7 mouse cellular contexts compared by ENCODE assay signal in genomic region chr2:173702096-173702866, GRCm38 (mm10). TPM values are rescaled to one million over a fixed set of nuclear protein-coding genes. Genes with fewer than 3 reads are reported as not detected.
DNase-seq lines count a peak whose midpoint lies in the region; ATAC-seq and TF ChIP-seq lines count a peak whose summit lies in the region.

No protein-coding gene starts in this region.

- 0 out of 2 replicates have a peak overlapping the region, but pooled peaks have one; percentile 23 for H3K27ac ChIP-seq in intestine, embryonic 15.5 days
- H3K27ac ChIP-seq in intestine, postnatal 0 days (ENCODE audit: low read depth, low read length), result no peak overlapping the region
- peak overlapping the region; percentile 20; the same call in 1 of the 2 replicates for H3K27ac ChIP-seq in forebrain, embryonic 15.5 days (replicated peaks)
- H3K27ac ChIP-seq in hindbrain, embryonic 14.5 days, result peak overlapping the region; percentile 68

- no peak overlapping the region for H3K4me3 ChIP-seq in intestine, embryonic 15.5 days (replicated peaks)
- H3K4me3 ChIP-seq in intestine, postnatal 0 days (ENCODE audit: low read depth, low read length), result no peak overlapping the region
- H3K4me3 ChIP-seq in forebrain, embryonic 15.5 days, result no peak overlapping the region
- H3K4me3 ChIP-seq in hindbrain, embryonic 14.5 days (replicated peaks; ENCODE audit: low read length), result no peak overlapping the region

- 0 out of 2 replicates have a peak, but pooled peaks cover 5% of the 10 kb centered on the region for H3K4me1 ChIP-seq in intestine, embryonic 15.5 days (replicated peaks)
- no peaks in the 10 kb centered on the region; the same call in 1 of the 2 replicates for H3K4me1 ChIP-seq in intestine, postnatal 0 days (replicated peaks; ENCODE audit: control insufficient read depth, insufficient read depth, low read length)
- peaks cover 8% of the 10 kb centered on the region; the same call in 1 of the 2 replicates for H3K4me1 ChIP-seq in forebrain, embryonic 15.5 days
- H3K4me1 ChIP-seq in hindbrain, embryonic 14.5 days (replicated peaks; ENCODE audit: control insufficient read depth, insufficient read depth, low read length), result peaks cover 3% of the 10 kb centered on the region; the same call in 1 of the 2 replicates

- no peaks in the 10 kb centered on the region for H3K27me3 ChIP-seq in intestine, embryonic 15.5 days (replicated peaks)
- no peaks in the 10 kb centered on the region for H3K27me3 ChIP-seq in intestine, postnatal 0 days (replicated peaks; ENCODE audit: control insufficient read depth, insufficient read depth, low read length)
- H3K27me3 ChIP-seq in forebrain, embryonic 15.5 days, result no peaks in the 10 kb centered on the region
- H3K27me3 ChIP-seq in hindbrain, embryonic 14.5 days (ENCODE audit: control insufficient read depth, insufficient read depth, low read length), result no peaks in the 10 kb centered on the region

- 42% methylated on average over 16 of the region's 16 CpGs for WGBS in intestine, embryonic 15.5 days
- 56% methylated on average over 16 of the region's 16 CpGs for WGBS in intestine, postnatal 0 days
- 71% methylated on average over 16 of the region's 16 CpGs for WGBS in forebrain, embryonic 15.5 days
- 65% methylated on average over 16 of the region's 16 CpGs for WGBS in hindbrain, embryonic 14.5 days

- TF ChIP-seq CTCF in intestine, postnatal 0 days (IDR thresholded peaks at IDR 0.05; ENCODE audit: low read depth), result no peak

- no peak overlapping the region for H3K4me2 ChIP-seq in intestine, embryonic 15.5 days (replicated peaks)
- H3K4me2 ChIP-seq in intestine, postnatal 0 days (replicated peaks; ENCODE audit: low read depth), result no peak overlapping the region
- H3K4me2 ChIP-seq in forebrain, embryonic 15.5 days (replicated peaks), result no peak overlapping the region
- H3K4me2 ChIP-seq in hindbrain, embryonic 14.5 days (replicated peaks), result no peak overlapping the region

- peaks cover 10% of the 10 kb centered on the region; the same call in 1 of the 2 replicates for H3K36me3 ChIP-seq in intestine, embryonic 15.5 days
- H3K36me3 ChIP-seq in intestine, postnatal 0 days (ENCODE audit: control insufficient read depth, insufficient read depth), result peaks cover 65% of the 10 kb centered on the region
- peaks cover 31% of the 10 kb centered on the region for H3K36me3 ChIP-seq in forebrain, embryonic 15.5 days
- H3K36me3 ChIP-seq in hindbrain, embryonic 14.5 days (replicated peaks; ENCODE audit: control insufficient read depth, insufficient read depth), result peaks cover 16% of the 10 kb centered on the region

- no peak overlapping the region for H3K9ac ChIP-seq in intestine, embryonic 15.5 days
- no peak overlapping the region for H3K9ac ChIP-seq in intestine, postnatal 0 days (ENCODE audit: low read depth, low read length)
- no peak overlapping the region for H3K9ac ChIP-seq in forebrain, embryonic 15.5 days (replicated peaks)
- H3K9ac ChIP-seq in hindbrain, embryonic 14.5 days, result no peak overlapping the region

- ATAC-seq in intestine, embryonic 15.5 days, result peak; percentile 47
- no peak for ATAC-seq in intestine, postnatal 0 days
- no peak for ATAC-seq in forebrain, embryonic 15.5 days (replicated peaks)
- ATAC-seq in hindbrain, embryonic 14.5 days (ENCODE audit: low FRiP score), result peak; percentile 75

- peak; percentile 48 for DNase-seq in hindbrain, embryonic 14.5 days (ENCODE audit: low spot score)
- peak; percentile 28 for DNase-seq in lung, postnatal 14 days
- no peak for DNase-seq in natural killer cell, adult 2 months (ENCODE audit: low spot score in 2 of 2)
- DNase-seq in urinary bladder, adult 2 months (ENCODE audit: low spot score), result no peak

- H3K9me3 ChIP-seq in intestine, embryonic 15.5 days, result no peaks in the 10 kb centered on the region
- no peaks in the 10 kb centered on the region for H3K9me3 ChIP-seq in intestine, postnatal 0 days (ENCODE audit: control insufficient read depth)
- no peaks in the 10 kb centered on the region for H3K9me3 ChIP-seq in forebrain, embryonic 15.5 days
- no peaks in the 10 kb centered on the region for H3K9me3 ChIP-seq in hindbrain, embryonic 14.5 days (ENCODE audit: control insufficient read depth, low read length)

RNA-seq across cellular contexts. Expression of gene 1700010B08Rik, which starts 16.9 kb away (rescaled TPM):
- not detected in 2 replicates for polyA plus RNA-seq in intestine, embryonic 15.5 days (2015; fragmentation: Nextera tagmentation; extraction: Ambion mirVana)
- not detected in 2 replicates for polyA plus RNA-seq in intestine, postnatal 0 days (2015; fragmentation: Nextera tagmentation; extraction: Ambion mirVana)
- polyA plus RNA-seq in forebrain, embryonic 15.5 days (2015; fragmentation: Nextera tagmentation; extraction: Ambion mirVana), result not detected in 2 replicates
- polyA plus RNA-seq in hindbrain, embryonic 14.5 days (2014; fragmentation: Nextera tagmentation; extraction: Ambion mirVana), result not detected in 2 replicates
- polyA plus RNA-seq in urinary bladder, adult 2 months (2012; rRNA removed), result not detected in 2 replicates

RNA-seq across cellular contexts. Expression of gene Vapb, which starts 35.0 kb away (rescaled TPM):
- 13.3 and 14.5 TPM in 2 replicates for polyA plus RNA-seq in intestine, embryonic 15.5 days (2015; fragmentation: Nextera tagmentation; extraction: Ambion mirVana)
- 13.5 and 14.9 TPM in 2 replicates for polyA plus RNA-seq in intestine, postnatal 0 days (2015; fragmentation: Nextera tagmentation; extraction: Ambion mirVana)
- 8.7 and 15.7 TPM in 2 replicates for polyA plus RNA-seq in forebrain, embryonic 15.5 days (2015; fragmentation: Nextera tagmentation; extraction: Ambion mirVana)
- polyA plus RNA-seq in hindbrain, embryonic 14.5 days (2014; fragmentation: Nextera tagmentation; extraction: Ambion mirVana), result 14.1 and 19.1 TPM in 2 replicates
- polyA plus RNA-seq in urinary bladder, adult 2 months (2012; rRNA removed), result 54.9 and 63.5 TPM in 2 replicates

RNA-seq across cellular contexts. Expression of gene Rab22a, which starts 42.7 kb away (rescaled TPM):
- 31.8 and 33.6 TPM in 2 replicates for polyA plus RNA-seq in intestine, embryonic 15.5 days (2015; fragmentation: Nextera tagmentation; extraction: Ambion mirVana)
- polyA plus RNA-seq in intestine, postnatal 0 days (2015; fragmentation: Nextera tagmentation; extraction: Ambion mirVana), result 42.0 and 42.1 TPM in 2 replicates
- 35.3 and 36.9 TPM in 2 replicates for polyA plus RNA-seq in forebrain, embryonic 15.5 days (2015; fragmentation: Nextera tagmentation; extraction: Ambion mirVana)
- 38.0 and 43.7 TPM in 2 replicates for polyA plus RNA-seq in hindbrain, embryonic 14.5 days (2014; fragmentation: Nextera tagmentation; extraction: Ambion mirVana)
- polyA plus RNA-seq in urinary bladder, adult 2 months (2012; rRNA removed), result 16.1 and 23.4 TPM in 2 replicates

Comparison
In these comparisons a context has a peak if more than half of its experiments do, and no peak if none do; other contexts are left out.
1. ATAC-seq: peak in intestine, embryonic 15.5 days (single experiment) and hindbrain, embryonic 14.5 days (single experiment); none in intestine, postnatal 0 days (single experiment) and forebrain, embryonic 15.5 days (single experiment).
2. DNase-seq: peak in hindbrain, embryonic 14.5 days (single experiment) and lung, postnatal 14 days (single experiment); none in natural killer cell, adult 2 months (0 of 2) and urinary bladder, adult 2 months (single experiment).